Mouse (Mus musculus) bone marrow macrophage, adult 2 months (primary cell): Measurements from ENCODE around the gene Vegfd.

Experiments used
- CTCF ChIP-seq: IDR thresholded peaks from 2 replicates; pipeline ENCODE4 v1.5.1; 2012; ENCODE audit warnings: low read depth, mild to moderate bottlenecking, low read length, moderate library complexity
- POLR2A ChIP-seq: IDR thresholded peaks from 2 replicates; pipeline ENCODE4 v1.6.1; 2012; ENCODE audit warnings: mild to moderate bottlenecking, low read depth, low read length, borderline replicate concordance

GRCm38 (mm10) chrX:164405080-164405649, 32.0 kb downstream of the Vegfd start:
- TF ChIP-seq POLR2A (no peak), CTCF (no peak)
